In genomic region chr3:125849163-125849872, GRCm38 (mm10) we compare ENCODE assay signal across 9 mouse cellular contexts.
DNase-seq lines count a peak whose midpoint lies in the region; ATAC-seq and TF ChIP-seq lines count a peak whose summit lies in the region.
"Had no signal": no experiment of that assay in that cellular context is flagged by ENCODE, and none has a peak within 500 bp of the region (broad histone marks: within the 10 kb centered on the region; RNA-seq: fewer than 3 reads in every experiment).

No protein-coding gene starts in this region.

- no peaks in the 10 kb centered on the region for H3K36me3 ChIP-seq in liver, embryonic 14.5 days (replicated peaks; ENCODE audit: control insufficient read depth, insufficient read depth, low read depth)

- no peaks in the 10 kb centered on the region for H3K27me3 ChIP-seq in liver, embryonic 14.5 days (ENCODE audit: control insufficient read depth, insufficient read depth, low read length)
- H3K27me3 ChIP-seq: megakaryocyte, embryonic 14.5 days had no signal

- H3K9me3 ChIP-seq in liver, embryonic 14.5 days (ENCODE audit: control insufficient read depth, low read length): no peaks in the 10 kb centered on the region

- no peaks in the 10 kb centered on the region for H3K4me1 ChIP-seq in liver, embryonic 14.5 days (replicated peaks; ENCODE audit: control insufficient read depth in 2 of 2, insufficient read depth in 2 of 2, low read length in 1 of 2)
- H3K4me1 ChIP-seq: megakaryocyte, embryonic 14.5 days had no signal

- peak; percentile 53 for TF ChIP-seq CTCF in liver, embryonic 14.5 days (IDR thresholded peaks at IDR 0.05; ENCODE audit: low read depth)

- no peak for ATAC-seq in CD4-positive, CD25-positive, alpha-beta regulatory T cell, adult 4 months
- ATAC-seq in liver, embryonic 14.5 days (ENCODE audit: insufficient read depth): no peak
- peak; percentile 90 for ATAC-seq in megakaryocyte-erythroid progenitor cell, adult 5-6 weeks (replicated peaks; ENCODE audit: low FRiP score, low TSS enrichment, poor library complexity, severe bottlenecking)

- no peak overlapping the region for H3K9ac ChIP-seq in liver, embryonic 14.5 days (replicated peaks)

- H3K4me3 ChIP-seq in liver, embryonic 14.5 days (ENCODE audit: insufficient read depth in 1 of 2, low read depth in 2 of 2, low read length in 2 of 2): no peak overlapping the region
- H3K4me3 ChIP-seq: megakaryocyte, embryonic 14.5 days had no signal

- no peak for TF ChIP-seq EP300 in liver, embryonic 14.5 days (IDR thresholded peaks at IDR 0.05; ENCODE audit: low read depth)

- 18% methylated on average over 6 of the region's 6 CpGs for WGBS in liver, embryonic 14.5 days (ENCODE audit: insufficient replicate concordance)

- H3K4me2 ChIP-seq in liver, embryonic 14.5 days (ENCODE audit: low read depth): no peak overlapping the region

- no peak overlapping the region for H3K27ac ChIP-seq in liver, embryonic 14.5 days

- peak; percentile 22 for DNase-seq in CD4-positive, CD25-positive, alpha-beta regulatory T cell, adult 2 months (ENCODE audit: low read depth, low spot score)
- DNase-seq in liver, embryonic 14.5 days (ENCODE audit: low read depth in 3 of 3, low spot score in 3 of 3): peak; percentile 0 to 10 (median 9)
- DNase-seq in liver: no peak
- DNase-seq in embryo, embryonic 10.5 days (ENCODE audit: low spot score): peak; percentile 73
- DNase-seq in hindlimb bud, embryonic 11.5 days (ENCODE audit: extremely low spot score, low read depth, low spot score): peak; percentile 31
- no peak for DNase-seq in spleen, postnatal 4 days (ENCODE audit: low spot score in 2 of 2)

Comparison
In these comparisons a context has a peak if more than half of its experiments do, and no peak if none do; other contexts are left out.
1. DNase-seq: peak in CD4-positive, CD25-positive, alpha-beta regulatory T cell, adult 2 months (single experiment), liver, embryonic 14.5 days (3 of 3), embryo, embryonic 10.5 days (single experiment) and hindlimb bud, embryonic 11.5 days (single experiment); none in liver (single experiment) and spleen, postnatal 4 days (0 of 2).